Mouse (Mus musculus) adrenal gland, adult 2 months (tissue): ENCODE measurements around the gene Hoxa6. TPM values are rescaled to one million over a fixed set of nuclear protein-coding genes. Genes with fewer than 3 reads are reported as not detected.

ENCODE experiments used
- DNase-seq: peaks from one replicate; pipeline ENCODE4 v3.0.0; 2021
- polyA plus RNA-seq: library from polyadenylated mRNA; depleted of rRNA; stranded (reverse); fragments of >200 nt; gene quantifications from 2 replicates; pipeline ENCODE4 v1.2.3, GENCODE M21; 2012
- total RNA-seq, 2 experiments: library from RNA; stranded (reverse); gene quantifications; 2 replicates each; pipeline ENCODE4 v1.2.3; 2021

Gene Hoxa6
- total and polyA plus RNA-seq, 3 experiments, result 1.9 to 4.5 (median 3.6) TPM

- no peak for DNase-seq
Observed at GRCm38 (mm10) chr6:52200751-52201250, 7.7 kb downstream of the Hoxa6 start.

- DNase-seq, result peak; percentile 54
Observed at GRCm38 (mm10) chr6:52200073-52200750, 8.3 kb downstream of the Hoxa6 start.

- peak; percentile 74 for DNase-seq
Observed at GRCm38 (mm10) chr6:52197271-52197670, 11.3 kb downstream of the Hoxa6 start.

GRCm38 (mm10) chr6:52196811-52197210 is 11.7 kb downstream of the Hoxa6 start:
- no peak for DNase-seq

GRCm38 (mm10) chr6:52194690-52195089 is 13.8 kb downstream of the Hoxa6 start:
- no peak for DNase-seq

- peak; percentile 94 for DNase-seq
Observed at GRCm38 (mm10) chr6:52191860-52192550, 16.5 kb downstream of the Hoxa6 start.

GRCm38 (mm10) chr6:52190906-52191810 is 17.4 kb downstream of the Hoxa6 start, which contains the start of gene Hoxa4:
TSS of gene Hoxa4 (minus strand) at chr6:52191753.
- peak; percentile 57 for DNase-seq

GRCm38 (mm10) chr6:52190410-52190809 is 18.1 kb downstream of the Hoxa6 start:
- peak; percentile 31 for DNase-seq

GRCm38 (mm10) chr6:52189909-52190308 is 18.6 kb downstream of the Hoxa6 start:
- no peak for DNase-seq

GRCm38 (mm10) chr6:52189172-52189591 is 19.3 kb downstream of the Hoxa6 start:
- peak; percentile 43 for DNase-seq

- DNase-seq, result no peak
Observed at GRCm38 (mm10) chr6:52186500-52186899, 22.0 kb downstream of the Hoxa6 start.

GRCm38 (mm10) chr6:52185834-52186233 is 22.7 kb downstream of the Hoxa6 start:
- DNase-seq, result no peak

- DNase-seq, result peak; percentile 78
Observed at GRCm38 (mm10) chr6:52185222-52185621, 23.3 kb downstream of the Hoxa6 start.

GRCm38 (mm10) chr6:52184668-52185067 is 23.9 kb downstream of the Hoxa6 start:
- DNase-seq, result no peak

GRCm38 (mm10) chr6:52183311-52184080 is 25.0 kb downstream of the Hoxa6 start:
- DNase-seq, result no peak

GRCm38 (mm10) chr6:52182793-52183192 is 25.7 kb downstream of the Hoxa6 start:
- no peak for DNase-seq

- DNase-seq, result no peak
Observed at GRCm38 (mm10) chr6:52182030-52182429, 26.5 kb downstream of the Hoxa6 start.

- DNase-seq, result no peak
Observed at GRCm38 (mm10) chr6:52180726-52181125, 27.8 kb downstream of the Hoxa6 start.

GRCm38 (mm10) chr6:52180213-52180710 is 28.3 kb downstream of the Hoxa6 start:
- DNase-seq, result no peak

- DNase-seq, result no peak
Observed at GRCm38 (mm10) chr6:52179690-52180089, 28.8 kb downstream of the Hoxa6 start.
